Mouse (Mus musculus): ENCODE data around the gene Slc48a1. TPM values are rescaled to one million over a fixed set of nuclear protein-coding genes. Genes with fewer than 3 reads are reported as not detected.

Gene Slc48a1
- 36.5 and 39.3 TPM in 2 replicates for polyA plus RNA-seq (2015; fragmentation: Nextera tagmentation; extraction: Ambion mirVana)

- no peak within 1 kb of the TSS for H3K9ac ChIP-seq (ENCODE audit: low read length)
- no peak within 1 kb of the TSS for H3K4me2 ChIP-seq (ENCODE audit: low read depth, low read length)
- no peaks in the 10 kb centered on the region for H3K27me3 ChIP-seq (ENCODE audit: control insufficient read depth, insufficient read depth, low read length)
- peaks cover 22% of the 10 kb centered on the region for H3K4me1 ChIP-seq (ENCODE audit: control insufficient read depth, insufficient read depth, low read length)
- peak within 1 kb of the TSS; percentile 39; the same call in 1 of the 2 replicates for H3K27ac ChIP-seq (ENCODE audit: low read length)
- H3K36me3 ChIP-seq (ENCODE audit: control insufficient read depth, insufficient read depth, low read length) = no peaks in the 10 kb centered on the region
- no peak for ATAC-seq (ENCODE audit: insufficient read depth, low FRiP score)
- WGBS = 66% methylated on average over 8 of the region's 8 CpGs
- H3K4me3 ChIP-seq (replicated peaks; ENCODE audit: low read length) = no peak within 1 kb of the TSS
- no peaks in the 10 kb centered on the region for H3K9me3 ChIP-seq (replicated peaks; ENCODE audit: control insufficient read depth, low read length)
Measured at GRCm38 (mm10) chr15:97778311-97779098, at the start of gene Slc48a1. Gene Slc48a1, plus strand, starts transcription at chr15:97778520.

GRCm38 (mm10) chr15:97728804-97729203 lies 49.5 kb upstream of the Slc48a1 start:
- WGBS = 64% methylated on average over 7 of the region's 7 CpGs
- H3K9me3 ChIP-seq (replicated peaks; ENCODE audit: control insufficient read depth, low read length) = no peaks in the 10 kb centered on the region
- no peaks in the 10 kb centered on the region for H3K27me3 ChIP-seq (ENCODE audit: control insufficient read depth, insufficient read depth, low read length)
- H3K9ac ChIP-seq (ENCODE audit: low read length) = no peak overlapping the region
- H3K4me2 ChIP-seq (ENCODE audit: low read depth, low read length) = no peak overlapping the region
- no peaks in the 10 kb centered on the region for H3K36me3 ChIP-seq (ENCODE audit: control insufficient read depth, insufficient read depth, low read length)
- ATAC-seq (ENCODE audit: insufficient read depth, low FRiP score) = no peak
- H3K4me1 ChIP-seq (ENCODE audit: control insufficient read depth, insufficient read depth, low read length) = no peaks in the 10 kb centered on the region
- H3K4me3 ChIP-seq (replicated peaks; ENCODE audit: low read length) = no peak overlapping the region
- H3K27ac ChIP-seq (ENCODE audit: low read length) = no peak overlapping the region

GRCm38 (mm10) chr15:97730365-97730764 lies 48.0 kb upstream of the Slc48a1 start:
- Histone ChIP-seq H3K4me1 (ENCODE audit: control insufficient read depth, insufficient read depth, low read length) (no peaks in the 10 kb centered on the region), H3K27ac (ENCODE audit: low read length) (no peak overlapping the region), H3K36me3 (ENCODE audit: control insufficient read depth, insufficient read depth, low read length) (no peaks in the 10 kb centered on the region), H3K27me3 (ENCODE audit: control insufficient read depth, insufficient read depth, low read length) (no peaks in the 10 kb centered on the region), H3K4me3 (replicated peaks; ENCODE audit: low read length) (no peak overlapping the region), H3K9me3 (replicated peaks; ENCODE audit: control insufficient read depth, low read length) (no peaks in the 10 kb centered on the region), H3K9ac (ENCODE audit: low read length) (no peak overlapping the region), H3K4me2 (ENCODE audit: low read depth, low read length) (no peak overlapping the region)
- 49% methylated on average over 6 of the region's 6 CpGs for WGBS
- no peak for ATAC-seq (ENCODE audit: insufficient read depth, low FRiP score)

- no peak for ATAC-seq (ENCODE audit: insufficient read depth, low FRiP score)
- H3K4me1 ChIP-seq (ENCODE audit: control insufficient read depth, insufficient read depth, low read length) = no peaks in the 10 kb centered on the region
- H3K36me3 ChIP-seq (ENCODE audit: control insufficient read depth, insufficient read depth, low read length) = no peaks in the 10 kb centered on the region
Measured at GRCm38 (mm10) chr15:97731111-97731510, 47.2 kb upstream of the Slc48a1 start, which contains the start of gene Endou. Gene Endou, minus strand, starts transcription at chr15:97731339.

GRCm38 (mm10) chr15:97731988-97732387 lies 46.3 kb upstream of the Slc48a1 start:
- H3K4me2 ChIP-seq (ENCODE audit: low read depth, low read length) = no peak overlapping the region
- no peak for ATAC-seq (ENCODE audit: insufficient read depth, low FRiP score)
- H3K27ac ChIP-seq (ENCODE audit: low read length) = no peak overlapping the region
- H3K4me3 ChIP-seq (replicated peaks; ENCODE audit: low read length) = no peak overlapping the region
- H3K4me1 ChIP-seq (ENCODE audit: control insufficient read depth, insufficient read depth, low read length) = no peaks in the 10 kb centered on the region
- H3K9ac ChIP-seq (ENCODE audit: low read length) = no peak overlapping the region
- 91% methylated on average over 11 of the region's 11 CpGs for WGBS
- H3K36me3 ChIP-seq (ENCODE audit: control insufficient read depth, insufficient read depth, low read length) = no peaks in the 10 kb centered on the region
- H3K9me3 ChIP-seq (replicated peaks; ENCODE audit: control insufficient read depth, low read length) = no peaks in the 10 kb centered on the region
- no peaks in the 10 kb centered on the region for H3K27me3 ChIP-seq (ENCODE audit: control insufficient read depth, insufficient read depth, low read length)

More at GRCm38 (mm10) chr15:97731111-97731510, 47.2 kb upstream of the Slc48a1 start, which contains the start of gene Endou:
- 89% methylated on average over 8 of the region's 8 CpGs for WGBS
- no peaks in the 10 kb centered on the region for H3K27me3 ChIP-seq (ENCODE audit: control insufficient read depth, insufficient read depth, low read length)
- no peak within 1 kb of the TSS for H3K27ac ChIP-seq (ENCODE audit: low read length)
- H3K9me3 ChIP-seq (replicated peaks; ENCODE audit: control insufficient read depth, low read length) = no peaks in the 10 kb centered on the region
- H3K9ac ChIP-seq (ENCODE audit: low read length) = no peak within 1 kb of the TSS
- no peak within 1 kb of the TSS for H3K4me3 ChIP-seq (replicated peaks; ENCODE audit: low read length)
- H3K4me2 ChIP-seq (ENCODE audit: low read depth, low read length) = no peak within 1 kb of the TSS

- Histone ChIP-seq H3K4me1 (ENCODE audit: control insufficient read depth, insufficient read depth, low read length) (no peaks in the 10 kb centered on the region), H3K9me3 (replicated peaks; ENCODE audit: control insufficient read depth, low read length) (no peaks in the 10 kb centered on the region), H3K27ac (ENCODE audit: low read length) (no peak overlapping the region), H3K4me2 (ENCODE audit: low read depth, low read length) (no peak overlapping the region), H3K36me3 (ENCODE audit: control insufficient read depth, insufficient read depth, low read length) (no peaks in the 10 kb centered on the region), H3K27me3 (ENCODE audit: control insufficient read depth, insufficient read depth, low read length) (no peaks in the 10 kb centered on the region), H3K4me3 (replicated peaks; ENCODE audit: low read length) (no peak overlapping the region), H3K9ac (ENCODE audit: low read length) (no peak overlapping the region)
- WGBS = 85% methylated on average over 7 of the region's 7 CpGs
- ATAC-seq (ENCODE audit: insufficient read depth, low FRiP score) = no peak
Measured at GRCm38 (mm10) chr15:97738923-97739322, 39.4 kb upstream of the Slc48a1 start.

- no peaks in the 10 kb centered on the region for H3K36me3 ChIP-seq (ENCODE audit: control insufficient read depth, insufficient read depth, low read length)
- H3K27me3 ChIP-seq (ENCODE audit: control insufficient read depth, insufficient read depth, low read length) = no peaks in the 10 kb centered on the region
- H3K27ac ChIP-seq (ENCODE audit: low read length) = no peak overlapping the region
- H3K9ac ChIP-seq (ENCODE audit: low read length) = no peak overlapping the region
- H3K9me3 ChIP-seq (replicated peaks; ENCODE audit: control insufficient read depth, low read length) = no peaks in the 10 kb centered on the region
- no peak overlapping the region for H3K4me2 ChIP-seq (ENCODE audit: low read depth, low read length)
- WGBS = 80% methylated on average over 9 of the region's 9 CpGs
- no peak overlapping the region for H3K4me3 ChIP-seq (replicated peaks; ENCODE audit: low read length)
- ATAC-seq (ENCODE audit: insufficient read depth, low FRiP score) = no peak
- H3K4me1 ChIP-seq (ENCODE audit: control insufficient read depth, insufficient read depth, low read length) = peaks cover 4% of the 10 kb centered on the region; the same call in 1 of the 2 replicates
Measured at GRCm38 (mm10) chr15:97740283-97740732, 38.0 kb upstream of the Slc48a1 start.

- Histone ChIP-seq H3K27ac (ENCODE audit: low read length) (no peak overlapping the region), H3K27me3 (ENCODE audit: control insufficient read depth, insufficient read depth, low read length) (no peaks in the 10 kb centered on the region), H3K4me3 (replicated peaks; ENCODE audit: low read length) (no peak overlapping the region), H3K4me1 (ENCODE audit: control insufficient read depth, insufficient read depth, low read length) (peaks cover 4% of the 10 kb centered on the region; the same call in 1 of the 2 replicates), H3K9me3 (replicated peaks; ENCODE audit: control insufficient read depth, low read length) (no peaks in the 10 kb centered on the region), H3K4me2 (ENCODE audit: low read depth, low read length) (no peak overlapping the region), H3K36me3 (ENCODE audit: control insufficient read depth, insufficient read depth, low read length) (no peaks in the 10 kb centered on the region), H3K9ac (ENCODE audit: low read length) (0 out of 2 replicates have a peak overlapping the region, but pooled peaks have one; percentile 8)
- no peak for ATAC-seq (ENCODE audit: insufficient read depth, low FRiP score)
- 89% methylated on average over 12 of the region's 12 CpGs for WGBS
Measured at GRCm38 (mm10) chr15:97741662-97742061, 36.7 kb upstream of the Slc48a1 start.

- no peak overlapping the region for H3K4me3 ChIP-seq (replicated peaks; ENCODE audit: low read length)
- WGBS = 64% methylated on average over 7 of the region's 7 CpGs
- no peaks in the 10 kb centered on the region for H3K27me3 ChIP-seq (ENCODE audit: control insufficient read depth, insufficient read depth, low read length)
- no peak overlapping the region for H3K27ac ChIP-seq (ENCODE audit: low read length)
- peaks cover 4% of the 10 kb centered on the region; the same call in 1 of the 2 replicates for H3K4me1 ChIP-seq (ENCODE audit: control insufficient read depth, insufficient read depth, low read length)
- no peak overlapping the region for H3K4me2 ChIP-seq (ENCODE audit: low read depth, low read length)
- H3K9ac ChIP-seq (ENCODE audit: low read length) = no peak overlapping the region
- no peaks in the 10 kb centered on the region for H3K9me3 ChIP-seq (replicated peaks; ENCODE audit: control insufficient read depth, low read length)
- ATAC-seq (ENCODE audit: insufficient read depth, low FRiP score) = no peak
- no peaks in the 10 kb centered on the region for H3K36me3 ChIP-seq (ENCODE audit: control insufficient read depth, insufficient read depth, low read length)
Measured at GRCm38 (mm10) chr15:97742074-97742473, 36.2 kb upstream of the Slc48a1 start.

All from stomach, embryonic 16.5 days (tissue).